Mouse (Mus musculus): ENCODE measurements around the gene Dcaf11.

Dcaf11 gene

DNA sequence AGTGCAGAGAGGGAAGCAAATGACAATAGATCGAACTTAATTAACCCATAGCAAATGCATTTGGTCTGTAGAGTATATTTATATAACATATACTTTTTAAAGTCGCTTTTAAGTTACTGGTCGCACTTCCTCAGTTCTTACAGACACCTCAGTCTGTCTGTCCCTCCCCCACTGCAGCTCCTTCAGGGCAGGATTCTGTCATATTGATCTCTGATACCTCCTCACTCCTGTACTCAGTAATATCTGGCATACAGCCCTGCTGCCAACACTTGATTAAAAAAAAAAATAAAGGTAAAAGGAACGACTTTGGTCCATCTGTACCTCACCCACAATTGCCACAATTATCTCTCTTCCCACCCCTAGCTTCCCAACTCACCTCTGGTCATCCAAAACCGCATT, 24.5 kb downstream of the Dcaf11 start:
- in situ Hi-C loops (cut with MboI; ENCODE audit: low sequenced_read_pairs), result no loop called here

DNA sequence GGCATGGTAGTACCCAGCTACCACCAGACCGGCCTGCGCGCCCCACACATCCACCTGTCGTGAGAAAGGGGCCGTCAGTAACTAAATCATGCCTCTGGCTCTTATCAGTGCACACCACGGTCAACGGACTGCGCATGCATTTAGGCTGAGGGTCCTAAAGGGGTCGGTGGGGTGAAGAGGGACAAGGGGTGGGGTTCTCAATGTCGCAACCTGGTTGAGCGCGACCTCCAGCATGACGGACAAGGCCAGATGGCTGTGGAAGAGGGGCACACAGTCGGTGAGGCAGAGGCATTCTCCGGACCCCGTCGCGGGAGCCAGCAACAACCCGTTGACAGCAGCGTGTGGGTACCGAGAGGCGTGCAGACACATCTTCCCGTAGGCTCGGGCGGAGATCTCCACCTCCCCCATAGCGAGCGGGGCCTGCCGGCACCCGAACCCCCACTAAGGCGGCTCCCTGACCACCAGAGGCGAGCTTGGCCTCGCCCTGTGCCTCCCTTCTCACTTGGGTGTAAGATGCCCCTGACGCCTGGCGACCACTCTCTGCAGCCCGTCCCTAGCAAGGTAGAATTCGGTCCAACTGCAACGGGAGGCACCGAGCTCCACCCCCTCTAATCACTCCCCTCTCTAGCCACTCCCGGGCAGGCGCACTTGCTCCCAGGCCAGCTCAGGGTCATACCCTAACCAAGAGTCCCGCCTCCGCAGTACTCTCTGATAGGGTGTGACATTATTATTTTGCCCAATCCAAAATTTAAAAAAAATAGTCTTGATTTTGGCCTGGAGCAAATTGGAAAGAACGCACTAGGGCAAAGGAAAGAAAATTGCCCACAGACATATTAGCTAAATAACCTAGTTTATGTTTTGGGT, 25.1 kb downstream of the Dcaf11 start, which contains the start of gene Emc9:
Gene Emc9, minus strand, starts transcription at position 601 of the 864 bp plus-strand sequence.
- in situ Hi-C loops (cut with MboI; ENCODE audit: low sequenced_read_pairs), result no loop called here

DNA sequence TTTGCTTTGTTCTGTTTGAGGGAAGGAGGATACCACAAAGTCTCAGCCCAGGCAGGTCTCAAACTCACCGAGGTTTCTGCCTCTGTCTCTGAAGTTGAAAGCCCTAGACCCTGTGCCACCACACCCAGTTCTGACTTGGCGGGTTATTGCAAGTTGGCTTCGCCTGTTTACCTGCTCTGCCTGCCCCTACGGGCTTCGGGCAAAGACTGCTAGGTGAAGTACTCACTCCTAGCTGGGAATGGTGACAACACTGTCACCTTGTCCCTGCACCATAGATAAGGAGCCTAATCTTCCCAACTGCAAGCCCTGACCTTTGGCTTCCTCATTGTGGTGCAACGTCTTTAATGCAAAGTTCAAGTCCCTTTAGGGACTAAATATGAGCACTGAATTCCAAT, 25.8 kb downstream of the Dcaf11 start:
- in situ Hi-C loops (cut with MboI; ENCODE audit: low sequenced_read_pairs), result no loop called here

DNA sequence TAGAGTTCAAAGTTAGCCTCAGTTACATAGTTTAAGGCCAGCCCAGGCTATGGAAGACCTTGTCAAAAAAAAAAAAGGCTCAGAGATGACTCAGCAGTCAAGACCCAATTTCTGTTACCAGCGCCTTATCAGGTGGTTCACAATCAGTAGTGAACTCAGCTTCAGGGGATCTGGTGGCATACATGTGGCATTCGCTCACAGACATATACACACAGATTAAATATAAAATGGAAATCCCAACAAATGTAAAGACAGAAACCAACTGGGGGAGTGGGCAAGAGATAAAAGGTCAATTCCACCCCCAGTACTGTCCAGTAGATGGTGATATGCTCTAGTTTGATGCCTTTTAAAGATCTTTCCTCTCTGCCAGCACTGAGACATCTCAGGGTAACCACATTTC, 26.3 kb downstream of the Dcaf11 start:
- in situ Hi-C loops (cut with MboI; ENCODE audit: low sequenced_read_pairs), result no loop called here

DNA sequence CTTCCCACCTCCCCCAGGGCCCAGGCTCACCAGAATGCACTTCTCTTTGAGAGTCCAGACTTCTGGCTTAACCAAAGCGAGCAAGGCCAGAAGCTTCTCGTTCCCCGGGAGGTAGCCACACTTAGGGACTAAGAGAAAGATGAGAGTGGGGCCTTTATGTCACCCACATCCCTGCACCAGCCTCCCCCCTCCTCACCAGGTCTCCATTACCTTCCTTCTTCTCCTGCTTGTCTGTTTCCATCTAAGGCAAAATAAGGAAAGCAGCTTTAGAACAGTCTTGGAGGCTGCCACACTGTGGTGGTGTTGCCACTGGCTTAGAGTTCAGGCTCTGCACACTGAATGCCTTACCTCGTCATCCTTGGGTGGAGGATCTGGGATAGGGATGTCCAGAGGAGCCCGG, 29.5 kb downstream of the Dcaf11 start:
- in situ Hi-C loops (cut with MboI; ENCODE audit: low sequenced_read_pairs), result no loop called here

DNA sequence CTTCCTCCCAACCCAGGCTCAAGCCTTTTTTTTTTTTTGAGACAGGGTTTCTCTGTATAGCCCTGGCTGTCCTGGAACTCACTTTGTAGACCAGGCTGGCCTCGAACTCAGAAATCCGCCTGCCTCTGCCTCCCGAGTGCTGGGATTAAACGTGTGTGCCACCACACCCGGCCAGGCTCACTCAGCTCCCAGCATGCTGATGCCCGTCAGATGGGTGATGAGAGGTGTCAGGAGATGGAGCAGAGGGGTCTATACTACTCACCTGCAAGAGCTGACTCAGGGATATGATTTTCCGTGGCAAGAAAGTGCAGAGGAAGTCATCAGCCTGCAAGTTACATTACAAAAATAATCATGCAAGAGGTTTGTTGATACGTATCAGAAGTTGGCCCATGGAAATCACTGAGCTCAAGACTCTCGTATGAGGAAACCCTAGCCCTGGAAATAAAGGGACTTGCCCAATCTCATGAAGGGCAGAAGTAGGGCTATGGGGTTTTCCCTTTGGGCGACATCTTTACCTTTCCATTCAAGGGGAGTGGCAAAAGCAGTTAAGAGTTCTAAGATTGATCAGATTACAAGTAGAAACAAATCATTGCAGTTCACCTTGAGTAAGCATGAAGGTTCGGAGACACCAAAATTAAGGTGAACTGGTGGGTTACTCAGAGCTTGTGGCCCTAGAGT, 30.1 kb downstream of the Dcaf11 start:
- in situ Hi-C loops (cut with MboI; ENCODE audit: low sequenced_read_pairs), result no loop called here

DNA sequence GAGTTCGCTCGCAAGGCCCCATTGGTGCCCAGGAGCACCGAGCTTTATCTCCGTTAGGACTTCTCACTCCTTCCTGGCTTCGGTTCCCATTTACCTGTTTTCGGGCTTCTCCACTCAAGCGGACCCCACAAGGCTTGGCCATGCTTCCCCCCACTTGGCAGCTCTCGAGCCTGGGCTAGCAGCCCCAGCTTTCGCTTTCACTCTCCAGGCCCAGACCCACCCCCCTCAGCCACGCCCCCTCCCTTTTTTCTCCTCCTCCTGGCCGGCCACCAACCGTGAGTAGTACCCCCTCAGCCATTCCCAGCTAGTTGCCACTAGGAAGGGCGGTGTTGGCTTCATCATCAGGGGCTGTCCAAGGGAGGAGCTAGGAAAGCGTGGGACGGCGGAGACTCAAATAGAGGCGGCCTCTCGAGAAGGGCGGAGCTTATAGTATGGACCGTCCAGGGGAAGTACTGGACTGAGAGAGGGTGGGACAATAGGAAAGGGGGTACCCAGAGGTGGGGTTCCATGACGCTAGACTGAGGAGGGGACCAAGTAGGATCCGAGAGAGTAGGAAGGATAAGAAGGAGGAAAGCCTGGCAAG, 31.0 kb downstream of the Dcaf11 start, which contains the start of gene Psme2:
Gene Psme2, minus strand, starts transcription at position 366 of the 583 bp plus-strand sequence.
- in situ Hi-C loops (cut with MboI; ENCODE audit: low sequenced_read_pairs), result no loop called here

DNA sequence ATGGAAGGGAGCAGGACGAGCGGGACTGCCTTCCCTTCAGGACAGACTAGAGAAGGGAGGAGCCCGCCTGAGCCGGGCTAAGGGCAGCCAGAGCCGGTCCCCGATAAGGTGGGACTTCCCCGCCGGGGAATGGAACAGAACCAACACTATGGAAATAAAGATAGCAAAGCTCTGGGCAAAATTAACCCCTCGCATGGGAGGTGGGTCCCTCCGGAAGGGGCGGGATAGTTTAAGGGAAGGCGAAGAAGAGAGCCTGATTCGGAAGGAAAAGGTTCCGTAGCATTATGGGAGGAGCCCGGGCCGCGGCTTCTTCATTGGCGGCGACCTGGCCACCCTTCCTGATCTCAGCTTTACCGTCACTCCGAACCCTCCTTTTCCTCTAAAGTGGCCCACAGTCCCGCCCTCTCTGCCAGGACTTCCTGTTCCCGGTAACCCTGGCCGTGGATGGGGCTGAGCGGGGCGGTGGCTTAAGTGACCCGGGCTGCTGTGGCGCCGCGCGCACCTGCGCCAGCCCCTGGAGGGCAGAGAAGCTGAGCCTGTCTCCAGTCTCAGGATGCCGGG, 31.6 kb downstream of the Dcaf11 start, which contains the start of gene Rnf31:
Gene Rnf31, plus strand, starts transcription at position 378 of the 561 bp plus-strand sequence.
- in situ Hi-C loops (cut with MboI; ENCODE audit: low sequenced_read_pairs), result no loop called here

DNA sequence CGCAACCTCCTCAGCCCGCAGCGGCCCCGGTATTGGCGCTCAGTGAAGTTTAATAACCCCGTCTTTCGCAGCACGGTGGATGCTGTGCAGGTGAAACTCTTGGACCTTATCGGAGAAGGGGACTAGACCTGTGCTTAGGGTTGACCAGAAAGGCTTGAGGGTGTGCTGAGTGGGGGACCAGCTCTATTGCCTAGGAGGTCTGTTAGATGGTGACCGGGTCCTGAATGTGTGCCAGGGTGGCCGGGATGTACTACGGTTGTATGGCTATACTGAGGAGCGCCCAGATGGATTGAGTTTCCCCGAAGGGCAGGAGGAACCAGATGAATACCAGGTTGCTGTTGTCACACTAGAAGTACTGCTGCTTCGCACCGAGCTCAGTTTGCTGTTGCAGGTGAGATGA, 32.4 kb downstream of the Dcaf11 start:
- in situ Hi-C loops (cut with MboI; ENCODE audit: low sequenced_read_pairs), result no loop called here

DNA sequence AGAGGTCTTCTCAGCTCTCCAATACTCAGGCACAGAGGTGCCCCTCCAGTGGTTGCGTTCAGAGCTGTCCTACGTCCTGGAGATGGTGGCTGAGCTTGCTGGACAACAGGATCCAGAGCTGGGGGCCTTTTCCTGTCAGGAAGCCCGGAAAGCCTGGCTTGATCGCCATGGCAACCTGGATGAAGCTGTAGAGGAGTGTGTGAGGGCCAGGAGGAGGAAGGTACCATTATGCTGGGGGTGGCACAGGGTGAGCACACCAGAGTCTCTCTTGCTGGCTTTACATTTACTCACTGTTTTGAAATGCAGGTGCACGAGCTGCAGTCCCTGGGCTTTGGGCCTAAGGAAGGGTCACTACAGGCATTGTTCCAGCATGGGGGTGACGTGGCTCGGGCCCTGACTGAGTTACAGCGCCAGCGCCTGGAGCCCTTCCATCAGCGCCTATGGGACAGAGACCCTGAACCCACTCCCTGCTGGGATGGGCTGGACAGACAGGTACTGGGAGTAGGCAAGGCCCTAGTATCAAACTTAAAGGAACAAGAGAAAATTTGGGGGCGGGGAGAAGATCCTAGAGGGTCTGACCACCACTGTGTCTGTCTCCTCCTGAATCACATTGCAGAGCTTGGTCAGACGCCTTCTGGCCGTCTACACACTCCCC, 36.4 kb downstream of the Dcaf11 start:
- in situ Hi-C loops (cut with MboI; ENCODE audit: low sequenced_read_pairs), result no loop called here

DNA sequence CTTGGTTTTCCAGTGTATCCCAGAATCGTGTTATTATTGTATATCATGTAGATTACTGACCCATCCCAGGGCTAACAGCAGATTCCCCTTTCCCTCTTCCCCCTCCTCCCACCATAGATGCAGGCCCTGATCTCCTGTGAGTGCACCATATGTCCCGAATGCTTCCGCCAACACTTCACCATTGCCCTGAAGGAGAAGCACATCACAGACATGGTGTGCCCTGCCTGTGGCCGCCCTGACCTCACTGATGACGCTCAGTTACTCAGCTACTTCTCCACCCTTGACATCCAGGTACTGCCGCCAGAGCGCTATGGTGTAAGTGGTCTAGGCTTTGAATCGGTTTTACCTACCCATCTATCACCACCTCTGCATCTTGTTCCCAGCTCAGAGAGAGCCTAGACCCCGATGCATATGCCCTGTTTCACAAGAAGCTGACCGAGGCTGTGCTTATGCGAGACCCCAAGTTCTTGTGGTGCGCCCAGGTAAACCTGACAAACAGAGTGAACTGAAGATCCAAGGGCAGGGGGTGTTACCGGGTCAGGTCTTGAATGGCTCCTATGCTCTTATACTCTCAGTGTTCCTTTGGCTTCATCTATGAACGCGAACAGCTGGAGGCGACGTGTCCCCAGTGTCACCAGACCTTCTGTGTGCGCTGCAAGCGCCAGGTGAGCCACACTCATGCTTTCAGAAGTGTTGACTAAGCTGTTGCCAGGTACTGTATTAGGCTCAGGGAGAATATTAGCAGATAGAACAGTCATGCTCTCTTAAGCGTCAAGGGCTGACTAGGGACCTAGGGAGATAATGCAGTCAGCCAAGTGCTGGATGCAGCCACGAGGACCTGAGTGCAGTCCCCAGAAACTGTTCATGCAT, 39.0 kb downstream of the Dcaf11 start:
- in situ Hi-C loops (cut with MboI; ENCODE audit: low sequenced_read_pairs), result no loop called here

DNA sequence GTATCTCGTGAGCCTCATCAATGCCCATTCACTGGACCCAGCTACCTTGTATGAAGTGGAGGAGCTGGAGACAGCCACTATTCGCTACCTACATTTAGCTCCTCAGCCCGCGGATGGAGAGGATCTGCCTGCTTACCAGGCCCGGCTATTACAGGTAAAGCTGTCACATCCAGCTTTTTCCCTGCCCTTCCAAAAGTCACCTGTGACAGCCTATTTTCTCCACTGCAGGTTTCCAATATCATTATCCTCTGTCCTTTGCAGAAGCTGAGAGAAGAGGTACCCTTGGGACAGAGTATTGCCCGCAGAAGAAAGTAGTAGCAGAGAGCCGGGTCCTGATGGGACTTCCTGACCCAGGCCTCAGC, 43.4 kb downstream of the Dcaf11 start, which contains the start of gene Irf9:
Gene Irf9, plus strand, starts transcription at position 301 of the 362 bp plus-strand sequence.
- in situ Hi-C loops (cut with MboI; ENCODE audit: low sequenced_read_pairs), result no loop called here

DNA sequence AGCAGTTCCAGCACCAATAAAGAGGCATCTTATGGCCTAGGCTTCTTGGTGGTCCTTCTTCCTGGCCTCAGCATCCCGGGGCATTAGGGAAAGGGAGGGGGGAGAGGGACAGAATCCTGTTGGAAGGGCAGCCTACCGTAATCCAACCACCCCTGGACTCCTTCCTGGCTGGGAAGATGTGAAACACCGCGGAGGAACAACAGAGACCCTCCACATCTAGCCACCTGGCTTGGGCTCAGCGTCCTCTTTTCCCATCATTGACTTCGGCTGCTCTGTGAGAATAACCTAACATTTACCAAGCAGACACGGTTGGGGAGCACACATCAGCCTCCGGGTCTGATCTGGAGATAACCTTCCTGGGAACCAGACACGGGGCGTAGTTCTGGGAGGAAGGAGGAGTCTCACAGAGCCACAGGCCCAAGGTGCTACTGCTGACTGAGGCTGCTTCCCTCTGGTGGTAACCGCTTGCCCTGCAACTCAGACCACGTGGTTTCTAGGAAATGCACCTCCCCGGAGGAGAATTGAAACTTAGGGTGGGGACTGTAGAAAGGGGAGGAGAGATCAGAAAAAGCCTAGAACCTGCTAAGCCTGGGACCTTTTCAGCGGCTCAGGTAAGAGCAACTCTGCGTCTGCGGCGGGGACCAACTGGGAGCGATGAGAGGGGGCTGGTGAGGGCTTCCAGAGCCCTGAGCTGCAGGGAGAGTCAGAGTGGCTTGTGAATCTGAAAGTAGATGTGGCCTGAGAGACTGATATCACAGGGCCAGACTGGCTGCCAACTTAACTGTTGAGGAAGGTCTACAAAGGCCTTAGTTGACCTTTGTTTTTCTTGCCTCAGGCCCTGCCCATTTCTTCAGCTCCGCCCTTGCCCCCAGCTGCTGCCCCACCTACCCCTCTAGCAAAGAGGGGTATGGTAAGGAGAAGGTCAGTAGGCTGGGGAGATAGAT, 44.1 kb downstream of the Dcaf11 start:
- in situ Hi-C loops (cut with MboI; ENCODE audit: low sequenced_read_pairs), result no loop called here

DNA sequence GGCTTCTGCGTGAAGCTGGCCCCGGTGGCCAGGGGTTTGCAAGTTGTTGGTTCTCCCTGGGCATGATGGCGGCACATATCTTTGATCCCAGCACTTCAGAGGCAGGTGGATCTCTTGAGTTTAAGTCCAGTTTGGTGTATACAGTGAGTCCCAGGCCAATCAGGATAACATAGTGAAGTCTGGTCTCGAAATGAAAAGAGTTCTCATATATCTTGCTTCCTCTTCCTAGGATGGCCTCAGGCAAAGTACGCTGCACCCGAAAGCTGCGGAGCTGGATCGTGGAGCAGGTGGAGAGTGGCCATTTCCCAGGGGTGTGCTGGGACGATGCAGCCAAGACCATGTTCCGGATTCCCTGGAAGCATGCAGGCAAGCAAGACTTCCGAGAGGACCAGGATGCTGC, 45.0 kb downstream of the Dcaf11 start:
- in situ Hi-C loops (cut with MboI; ENCODE audit: low sequenced_read_pairs), result no loop called here

DNA sequence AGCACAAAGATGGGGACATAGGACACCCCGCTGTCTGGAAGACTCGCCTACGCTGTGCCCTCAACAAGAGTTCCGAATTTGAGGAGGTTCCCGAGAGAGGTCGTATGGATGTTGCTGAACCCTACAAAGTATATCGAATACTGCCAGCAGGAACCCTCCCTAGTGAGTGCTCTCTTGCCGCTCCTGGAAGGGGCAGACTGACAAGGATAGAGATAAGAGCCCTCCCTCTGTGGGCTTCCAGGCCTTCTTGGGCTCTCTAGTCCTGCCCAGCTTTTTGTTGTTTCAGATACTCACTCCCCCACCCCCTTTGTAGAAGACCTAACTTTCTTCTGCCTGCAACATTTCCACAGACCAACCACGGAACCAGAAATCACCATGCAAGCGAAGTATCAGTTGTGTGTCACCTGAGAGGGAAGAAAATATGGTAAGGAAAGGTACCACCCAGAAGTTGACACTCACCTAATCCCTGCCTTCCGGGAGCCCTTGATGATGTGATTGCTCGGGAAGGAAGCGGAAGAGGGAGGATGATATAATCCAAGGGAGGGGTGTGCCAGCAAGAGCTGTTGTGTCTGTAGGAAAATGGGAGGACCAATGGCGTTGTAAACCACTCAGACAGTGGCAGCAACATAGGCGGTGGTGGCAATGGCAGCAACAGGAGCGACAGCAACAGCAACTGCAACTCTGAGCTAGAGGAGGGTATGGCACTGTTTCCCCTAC, 46.1 kb downstream of the Dcaf11 start:
- in situ Hi-C loops (cut with MboI; ENCODE audit: low sequenced_read_pairs), result no loop called here

DNA sequence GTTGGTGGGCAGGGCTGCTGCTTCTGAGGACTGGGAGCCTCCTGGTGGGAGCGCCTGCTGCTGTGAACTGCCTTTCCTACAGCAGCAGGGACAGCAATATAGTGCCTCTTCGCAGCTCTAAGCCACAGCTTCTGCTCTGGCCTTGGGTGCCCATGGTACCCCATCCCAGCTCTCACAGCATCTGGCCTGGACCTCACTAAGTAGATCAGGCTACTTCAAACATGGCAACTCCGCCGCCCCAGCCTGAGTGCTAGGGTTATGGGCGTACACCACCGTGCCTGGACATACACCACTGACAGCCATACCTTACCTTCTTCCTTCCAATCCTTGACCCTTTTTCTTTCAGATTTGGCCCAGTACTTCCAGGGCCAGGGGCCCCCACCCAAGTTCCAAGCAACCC, 48.5 kb downstream of the Dcaf11 start:
- in situ Hi-C loops (cut with MboI; ENCODE audit: low sequenced_read_pairs), result no loop called here

DNA sequence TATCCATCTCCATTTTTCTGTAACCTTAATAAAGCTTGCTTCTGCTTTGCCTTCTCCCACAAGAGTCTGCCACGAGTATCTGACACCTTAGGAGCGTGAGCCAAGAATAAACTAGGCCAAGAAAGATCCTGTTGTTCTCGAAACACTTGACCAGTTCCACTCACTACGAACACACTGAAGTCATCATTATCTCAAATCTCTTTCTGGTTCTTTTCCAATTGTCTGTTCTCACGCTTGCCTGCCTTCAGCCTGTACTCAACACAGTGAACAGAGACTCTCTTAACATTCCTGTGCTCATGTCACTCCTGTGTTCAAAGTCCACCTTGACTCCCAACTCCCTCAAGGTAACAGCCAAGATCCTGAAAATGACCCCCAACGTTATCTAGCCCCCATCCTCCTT, 53.5 kb downstream of the Dcaf11 start:
- in situ Hi-C loops (cut with MboI; ENCODE audit: low sequenced_read_pairs), result no loop called here

DNA sequence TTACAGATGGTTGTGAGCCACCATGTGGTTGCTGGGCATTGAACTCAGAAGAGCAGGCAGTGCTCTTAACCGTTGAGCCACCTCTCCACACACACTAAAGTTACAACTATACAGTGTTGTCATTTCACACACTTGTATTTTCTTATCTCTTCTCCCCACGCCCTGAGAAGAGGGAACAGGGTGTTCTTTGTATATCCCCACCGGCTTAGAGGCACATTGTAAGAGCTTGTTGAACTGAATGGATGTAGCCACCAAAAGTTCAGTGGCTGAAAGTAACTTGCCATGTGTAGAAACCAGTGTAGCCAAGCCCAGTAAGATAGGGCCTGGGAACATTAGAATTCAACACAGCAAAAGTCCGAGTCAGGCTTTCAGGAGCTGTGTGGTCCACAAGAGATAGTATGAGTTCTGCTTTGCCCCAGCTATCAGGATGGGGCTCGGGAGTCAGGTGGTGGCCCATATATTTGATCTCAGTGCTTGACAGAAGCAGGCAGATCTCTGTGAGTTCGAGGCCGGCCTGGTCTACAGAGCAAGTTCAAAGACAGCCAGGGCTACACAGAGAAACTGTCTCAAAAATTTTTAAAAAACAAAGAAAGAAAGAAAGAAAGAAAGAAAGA, 54.9 kb downstream of the Dcaf11 start:
- in situ Hi-C loops (cut with MboI; ENCODE audit: low sequenced_read_pairs), result no loop called here
